Mouse (Mus musculus) embryonic facial prominence, embryonic 11.5 days (tissue): ENCODE data around the gene 4930470P17Rik. TPM values are rescaled to one million over a fixed set of nuclear protein-coding genes. Genes with fewer than 3 reads are reported as not detected.

Experiments used
- ATAC-seq: fragments of 200-750 bp; cut with Nextera tagmentation; replicated peaks from 2 replicates; pipeline ENCODE4 v1.8.0; 2017; ENCODE audit warnings: low read depth; ENCODE audit not compliant: insufficient number of reproducible peaks, low FRiP score, low TSS enrichment
- DNase-seq: peaks from one replicate; pipeline ENCODE4 v3.0.0-alpha.2; 2015; ENCODE audit warnings: low spot score
- H3K27ac ChIP-seq: fragments of 300-500 bp; sonication (generic); replicated peaks from 2 replicates; pipeline ENCODE4 v1.5.1; 2014; ENCODE audit warnings: mild to moderate bottlenecking, low read depth, low read length, control low read depth
- H3K27me3 ChIP-seq: fragments of 300-500 bp; sonication (generic); 2 replicates; pipeline ENCODE4 v1.6.1; 2014; ENCODE audit warnings: mild to moderate bottlenecking, low read length, moderate library complexity, mixed read lengths; ENCODE audit not compliant: control insufficient read depth, insufficient read depth
- H3K36me3 ChIP-seq: fragments of 300-500 bp; sonication (generic); replicated peaks from 2 replicates; pipeline ENCODE4 v1.6.1; 2014; ENCODE audit warnings: low read depth, mild to moderate bottlenecking, low read length, moderate library complexity, mixed read lengths; ENCODE audit not compliant: control insufficient read depth, insufficient read depth
- H3K4me1 ChIP-seq: fragments of 300-500 bp; sonication (generic); 2 replicates; pipeline ENCODE4 v1.6.1; 2014; ENCODE audit warnings: low read length, mixed read lengths; ENCODE audit not compliant: control insufficient read depth, insufficient read depth
- H3K4me2 ChIP-seq: fragments of 300-500 bp; sonication (generic); 2 replicates; pipeline ENCODE4 v1.6.1; 2014; ENCODE audit warnings: low read depth, mild to moderate bottlenecking, control low read depth, low read length, moderate library complexity
- H3K4me3 ChIP-seq: fragments of 300-500 bp; sonication (generic); 2 replicates; pipeline ENCODE4 v1.5.1; 2014; ENCODE audit warnings: low read depth, low read length, control low read depth
- H3K9ac ChIP-seq: fragments of 300-500 bp; sonication (generic); replicated peaks from 2 replicates; pipeline ENCODE4 v1.6.1; 2014; ENCODE audit warnings: mild to moderate bottlenecking, control low read depth, low read length
- H3K9me3 ChIP-seq: fragments of 300-500 bp; sonication (generic); replicated peaks from 2 replicates; pipeline ENCODE4 v1.6.1; 2016; ENCODE audit warnings: mild to moderate bottlenecking, low read length, inconsistent platforms, mixed read lengths; ENCODE audit not compliant: control insufficient read depth
- WGBS: fragments of 180-500 bp; shearing (Covaris S2); extraction: QIAGEN DNeasy Blood & Tissue Kit; methylation state at CpG from one replicate; pipeline ENCODE4 v1.1.7; 2014; 5-methylcytosine and 5-hydroxymethylcytosine counted together
- polyA plus RNA-seq: library from polyadenylated mRNA; unstranded; fragments of >200 nt; fragmentation: Nextera tagmentation; extraction: Ambion mirVana; gene quantifications from 2 replicates; pipeline ENCODE4 v1.2.1, GENCODE M21; 2014

4930470P17Rik gene
- polyA plus RNA-seq, 1 experiment from 2014 or later: not detected

DNA sequence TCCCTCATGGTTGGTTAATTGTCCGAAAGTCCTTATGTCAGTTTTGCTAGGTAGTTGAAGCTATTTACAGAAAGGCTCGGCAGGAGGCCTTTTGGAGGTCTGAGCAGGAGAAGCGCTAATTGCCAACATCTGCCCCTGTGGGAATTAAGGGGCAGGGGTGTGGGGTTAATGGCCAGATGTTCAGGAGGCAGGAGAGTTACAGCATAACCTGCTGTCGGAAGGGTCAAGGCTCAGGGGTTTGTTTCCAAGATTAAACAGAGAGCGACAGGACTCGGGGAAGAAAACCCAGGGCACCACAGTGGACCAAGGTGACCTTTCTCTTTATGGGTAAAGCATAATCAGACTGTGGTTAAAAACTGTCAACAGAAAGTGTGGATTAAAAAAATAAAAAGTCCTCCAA lies 54.3 kb downstream of the 4930470P17Rik start:
- DNase-seq (peak; percentile 50), ATAC-seq (no peak)
- Histone ChIP-seq H3K27me3 (no peaks in the 10 kb centered on the region), H3K4me1 (no peaks in the 10 kb centered on the region), H3K9me3 (no peaks in the 10 kb centered on the region), H3K4me3 (no peak overlapping the region), H3K4me2 (no peak overlapping the region), H3K27ac (no peak overlapping the region), H3K9ac (no peak overlapping the region), H3K36me3 (no peaks in the 10 kb centered on the region)
- WGBS: 8% methylated on average over 6 of the region's 6 CpGs

DNA sequence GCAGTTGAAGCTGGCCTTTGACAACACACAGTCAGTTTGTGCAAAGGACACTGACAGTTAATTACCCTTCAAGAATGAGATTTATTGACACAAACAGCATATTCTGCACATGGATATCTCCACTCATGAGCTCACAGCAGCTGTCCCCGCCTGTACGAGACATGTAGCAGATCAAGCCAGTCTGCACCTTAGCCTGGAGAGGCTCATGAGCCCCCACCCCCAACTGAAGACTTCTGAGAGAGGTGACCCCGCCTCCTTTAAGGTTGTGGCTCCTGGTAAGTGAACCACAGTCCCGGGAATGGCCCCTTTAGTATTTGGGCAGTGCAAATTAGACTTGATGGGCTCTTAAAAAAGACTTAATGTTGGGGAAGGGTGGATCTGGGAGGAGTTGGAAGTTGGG lies 56.1 kb downstream of the 4930470P17Rik start:
- WGBS: 46% methylated on average over 4 of the region's 4 CpGs
- H3K36me3 ChIP-seq: no peaks in the 10 kb centered on the region
- no peak for DNase-seq
- H3K27me3 ChIP-seq: no peaks in the 10 kb centered on the region
- H3K4me1 ChIP-seq: no peaks in the 10 kb centered on the region
- no peak overlapping the region for H3K4me2 ChIP-seq
- no peak overlapping the region for H3K27ac ChIP-seq
- H3K9me3 ChIP-seq: no peaks in the 10 kb centered on the region
- no peak for ATAC-seq
- H3K4me3 ChIP-seq: no peak overlapping the region
- no peak overlapping the region for H3K9ac ChIP-seq

DNA sequence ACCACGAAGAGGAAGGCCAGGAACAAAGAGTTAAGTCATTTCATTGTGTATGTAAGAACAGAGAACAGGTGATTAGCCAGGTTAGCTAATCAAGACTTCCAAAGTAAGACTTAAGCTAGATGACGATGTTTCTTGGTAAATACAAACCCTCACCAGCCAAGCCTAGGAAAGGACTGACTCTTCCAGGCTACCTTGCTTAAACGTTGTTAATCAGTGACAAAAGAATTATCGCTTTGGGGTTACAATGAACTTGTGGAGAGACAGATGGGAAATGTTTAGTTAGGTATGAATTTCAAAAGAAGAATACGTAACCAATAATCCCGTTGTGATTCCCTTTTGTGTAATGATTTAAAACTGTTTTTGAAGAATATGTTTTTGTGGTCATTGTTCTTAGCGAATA lies 56.9 kb downstream of the 4930470P17Rik start:
- Histone ChIP-seq H3K27ac (no peak overlapping the region), H3K4me3 (no peak overlapping the region), H3K4me2 (no peak overlapping the region), H3K4me1 (no peaks in the 10 kb centered on the region), H3K27me3 (no peaks in the 10 kb centered on the region), H3K9ac (no peak overlapping the region), H3K9me3 (no peaks in the 10 kb centered on the region), H3K36me3 (no peaks in the 10 kb centered on the region)
- ATAC-seq (no peak), DNase-seq (no peak)
- 84% methylated on average over 7 of the region's 7 CpGs for WGBS

DNA sequence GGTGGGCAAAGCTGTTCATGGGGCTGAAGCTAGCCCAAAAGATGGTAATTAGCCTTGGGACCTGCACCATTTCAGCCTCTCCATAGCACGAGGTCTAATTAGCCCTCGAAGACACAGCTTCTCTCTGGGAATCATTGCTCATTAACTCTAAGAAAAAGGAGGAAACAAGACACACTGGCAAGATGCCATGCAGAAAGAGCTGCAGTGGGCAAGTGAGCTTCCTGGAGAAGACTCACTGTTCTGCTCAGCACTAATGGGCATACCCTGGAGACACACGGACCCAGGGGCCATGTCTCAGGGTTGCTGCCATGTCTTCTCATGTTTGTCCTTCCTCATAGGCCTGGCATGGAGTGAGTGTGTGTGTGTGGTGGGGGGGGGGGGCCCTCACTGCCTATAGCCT lies 57.7 kb downstream of the 4930470P17Rik start:
- DNase-seq (no peak), ATAC-seq (no peak)
- H3K4me3 ChIP-seq: no peak overlapping the region
- WGBS: 83% methylated on average over 3 of the region's 3 CpGs
- H3K4me2 ChIP-seq: no peak overlapping the region
- H3K27me3 ChIP-seq: no peaks in the 10 kb centered on the region
- no peaks in the 10 kb centered on the region for H3K4me1 ChIP-seq
- no peak overlapping the region for H3K27ac ChIP-seq
- H3K36me3 ChIP-seq: no peaks in the 10 kb centered on the region
- H3K9ac ChIP-seq: no peak overlapping the region
- no peaks in the 10 kb centered on the region for H3K9me3 ChIP-seq

DNA sequence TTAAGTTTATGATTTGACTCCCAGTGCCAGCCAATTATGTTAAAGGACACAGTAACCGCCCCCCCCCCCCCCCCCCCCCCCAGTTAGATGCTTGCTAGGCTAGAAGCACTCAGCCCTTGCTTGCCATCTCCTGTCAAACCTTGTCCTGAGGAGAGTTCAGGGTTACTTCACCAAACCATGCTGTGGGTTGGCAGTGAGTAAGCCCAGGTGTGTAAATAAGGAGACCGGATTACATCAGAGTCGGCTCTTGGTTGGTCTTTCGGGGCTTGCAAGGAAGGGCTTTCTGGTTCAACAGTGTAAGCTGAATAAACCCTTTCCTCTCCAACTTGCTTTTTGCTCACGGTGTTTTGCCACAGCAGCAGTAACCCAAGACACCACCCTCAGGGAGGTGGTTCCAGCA lies 58.2 kb downstream of the 4930470P17Rik start:
- H3K27ac ChIP-seq: no peak overlapping the region
- ATAC-seq (no peak), DNase-seq (no peak)
- no peaks in the 10 kb centered on the region for H3K36me3 ChIP-seq
- H3K4me1 ChIP-seq: no peaks in the 10 kb centered on the region
- no peaks in the 10 kb centered on the region for H3K27me3 ChIP-seq
- H3K4me3 ChIP-seq: no peak overlapping the region
- H3K4me2 ChIP-seq: no peak overlapping the region
- 75% methylated on average over 5 of the region's 5 CpGs for WGBS
- no peak overlapping the region for H3K9ac ChIP-seq
- H3K9me3 ChIP-seq: no peaks in the 10 kb centered on the region

DNA sequence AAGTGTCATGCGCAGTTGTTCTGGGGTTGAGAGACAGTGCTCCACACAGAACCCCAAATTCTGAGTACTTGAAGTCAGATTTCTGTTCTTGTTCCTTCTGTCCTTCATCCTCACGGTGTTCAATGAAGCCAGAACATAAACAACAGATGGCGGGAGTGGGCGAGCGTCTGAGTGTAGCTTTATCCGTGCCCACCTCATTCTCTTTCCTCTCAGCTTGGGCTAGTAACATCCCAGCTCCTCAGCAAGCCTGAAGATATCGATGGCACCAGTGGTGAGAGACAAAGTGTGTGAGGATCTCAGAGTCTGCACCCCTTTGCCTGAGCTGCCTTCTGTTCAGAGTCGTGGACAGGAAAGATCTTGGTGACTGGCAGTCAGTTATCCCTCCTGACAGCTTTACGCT lies 62.6 kb downstream of the 4930470P17Rik start:
- no peak overlapping the region for H3K27ac ChIP-seq
- no peaks in the 10 kb centered on the region for H3K9me3 ChIP-seq
- DNase-seq (no peak), ATAC-seq (no peak)
- H3K4me3 ChIP-seq: no peak overlapping the region
- H3K9ac ChIP-seq: no peak overlapping the region
- WGBS: 92% methylated on average over 9 of the region's 9 CpGs
- H3K4me1 ChIP-seq: no peaks in the 10 kb centered on the region
- no peaks in the 10 kb centered on the region for H3K36me3 ChIP-seq
- no peak overlapping the region for H3K4me2 ChIP-seq
- H3K27me3 ChIP-seq: no peaks in the 10 kb centered on the region

DNA sequence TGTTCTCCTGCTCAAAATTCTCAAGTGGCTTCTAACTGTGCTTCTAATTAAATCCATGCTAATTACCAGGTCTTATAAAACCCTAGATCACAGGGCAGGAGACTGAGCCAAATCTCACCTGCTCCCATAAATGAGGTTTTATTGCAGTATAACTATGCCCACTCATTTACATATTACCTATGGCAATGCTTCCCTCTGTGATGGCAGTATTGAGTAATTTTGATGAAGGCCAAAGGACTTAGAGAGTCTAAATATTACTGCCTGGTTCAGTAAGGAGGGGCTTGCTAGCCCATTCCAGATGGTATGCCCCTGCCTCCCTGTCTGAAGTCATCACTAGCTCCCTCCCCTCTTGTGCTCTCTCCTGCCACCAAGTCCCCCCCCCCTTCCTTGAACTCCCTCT lies 66.0 kb downstream of the 4930470P17Rik start:
- no peak for ATAC-seq
- H3K36me3 ChIP-seq: no peaks in the 10 kb centered on the region
- H3K27me3 ChIP-seq: no peaks in the 10 kb centered on the region
- no peak overlapping the region for H3K27ac ChIP-seq
- no peak overlapping the region for H3K9ac ChIP-seq
- no peak for DNase-seq
- no peak overlapping the region for H3K4me2 ChIP-seq
- H3K9me3 ChIP-seq: no peaks in the 10 kb centered on the region
- H3K4me3 ChIP-seq: no peak overlapping the region
- no peaks in the 10 kb centered on the region for H3K4me1 ChIP-seq

DNA sequence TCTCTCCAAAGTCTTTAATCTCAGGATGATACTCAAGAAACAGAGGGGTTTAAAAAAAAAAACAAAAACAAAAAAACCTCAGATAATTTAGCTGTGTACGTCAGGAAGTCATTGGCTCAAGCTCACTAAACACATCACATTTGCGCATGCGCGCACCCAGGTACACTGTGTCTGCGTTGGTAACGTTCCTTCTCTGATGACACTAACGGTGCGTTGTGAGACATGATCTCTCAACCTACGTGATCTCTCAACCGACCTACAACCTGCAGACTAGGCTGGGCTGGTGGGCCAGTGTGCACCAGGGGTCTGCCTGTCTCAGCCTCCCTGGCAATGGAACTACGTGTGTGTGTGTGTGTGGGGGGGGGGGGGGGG lies 67.0 kb downstream of the 4930470P17Rik start:
- ATAC-seq (no peak), DNase-seq (no peak)
- Histone ChIP-seq H3K4me3 (no peak overlapping the region), H3K27ac (no peak overlapping the region), H3K4me1 (no peaks in the 10 kb centered on the region), H3K9ac (no peak overlapping the region), H3K36me3 (no peaks in the 10 kb centered on the region), H3K27me3 (no peaks in the 10 kb centered on the region), H3K9me3 (no peaks in the 10 kb centered on the region), H3K4me2 (no peak overlapping the region)
- WGBS: 92% methylated on average over 11 of the region's 11 CpGs
